Mouse (Mus musculus) heart, postnatal 0 days (tissue): ENCODE results near the gene Unc45a. TPM values are rescaled to one million over a fixed set of nuclear protein-coding genes. Genes with fewer than 3 reads are reported as not detected.

Source experiments
- ATAC-seq: fragments of 200-750 bp; cut with Nextera tagmentation; 2 replicates; pipeline ENCODE4 v1.8.0; 2017; ENCODE audit warnings: low read depth, moderate number of reproducible peaks, moderate library complexity; ENCODE audit not compliant: insufficient read depth
- DNase-seq: peaks from one replicate; pipeline ENCODE4 v3.0.0-alpha.2; 2016; ENCODE audit warnings: low spot score
- H3K27ac ChIP-seq: fragments of 300-500 bp; sonication (generic); 2 replicates; pipeline ENCODE4 v1.5.1; 2014; ENCODE audit warnings: low read depth, mild to moderate bottlenecking
- H3K27me3 ChIP-seq: fragments of 300-500 bp; sonication (generic); 2 replicates; pipeline ENCODE4 v1.6.1; 2014; ENCODE audit warnings: low read length, mixed read lengths; ENCODE audit not compliant: control insufficient read depth, insufficient read depth
- H3K36me3 ChIP-seq: fragments of 300-500 bp; sonication (generic); replicated peaks from 2 replicates; pipeline ENCODE4 v1.6.1; 2014; ENCODE audit warnings: low read length, mixed read lengths; ENCODE audit not compliant: control insufficient read depth, insufficient read depth
- H3K4me1 ChIP-seq: fragments of 300-500 bp; sonication (generic); 2 replicates; pipeline ENCODE4 v1.6.1; 2014; ENCODE audit warnings: antibody characterized with exemption; ENCODE audit not compliant: control insufficient read depth, insufficient read depth
- H3K4me2 ChIP-seq: fragments of 300-500 bp; sonication (generic); 2 replicates; pipeline ENCODE4 v1.6.1; 2014; ENCODE audit warnings: low read depth, mild to moderate bottlenecking, low read length, moderate library complexity
- H3K4me3 ChIP-seq: fragments of 300-500 bp; sonication (generic); 2 replicates; pipeline ENCODE4 v1.5.1; 2014; ENCODE audit warnings: low read depth, low read length
- H3K9ac ChIP-seq: fragments of 300-500 bp; sonication (generic); replicated peaks from 2 replicates; pipeline ENCODE4 v1.6.1; 2014; ENCODE audit warnings: low read depth, low read length, mixed read lengths
- H3K9me3 ChIP-seq: fragments of 300-500 bp; sonication (generic); replicated peaks from 2 replicates; pipeline ENCODE4 v1.6.1; 2016; ENCODE audit warnings: low read length; ENCODE audit not compliant: control insufficient read depth
- CTCF ChIP-seq: IDR thresholded peaks from 2 replicates; pipeline ENCODE4 v1.5.1; 2016; ENCODE audit warnings: antibody characterized with exemption, control low read depth, low read depth
- EP300 ChIP-seq: IDR thresholded peaks from 2 replicates; pipeline ENCODE4 v1.6.1; 2016; ENCODE audit warnings: antibody characterized with exemption, low read depth
- WGBS: fragments of 180-500 bp; shearing (Covaris S2); extraction: QIAGEN DNeasy Blood & Tissue Kit; methylation state at CpG from one replicate; pipeline ENCODE4 v1.1.7; 2014; 5-methylcytosine and 5-hydroxymethylcytosine counted together
- polyA plus RNA-seq: library from polyadenylated mRNA; unstranded; fragments of >200 nt; fragmentation: Nextera tagmentation; extraction: Ambion mirVana; gene quantifications from 2 replicates; pipeline ENCODE4 v1.2.1, GENCODE M21; 2015
- total RNA-seq: library from RNA; depleted of rRNA; stranded (reverse); fragments of >200 nt; gene quantifications from 2 replicates; pipeline ENCODE4 v1.2.3, GENCODE M21; 2014; ENCODE audit warnings: low replicate concordance

The Unc45a gene
- total and polyA plus RNA-seq, 2 experiments from 2014 or later, result 12.5 to 44.5 TPM

DNA sequence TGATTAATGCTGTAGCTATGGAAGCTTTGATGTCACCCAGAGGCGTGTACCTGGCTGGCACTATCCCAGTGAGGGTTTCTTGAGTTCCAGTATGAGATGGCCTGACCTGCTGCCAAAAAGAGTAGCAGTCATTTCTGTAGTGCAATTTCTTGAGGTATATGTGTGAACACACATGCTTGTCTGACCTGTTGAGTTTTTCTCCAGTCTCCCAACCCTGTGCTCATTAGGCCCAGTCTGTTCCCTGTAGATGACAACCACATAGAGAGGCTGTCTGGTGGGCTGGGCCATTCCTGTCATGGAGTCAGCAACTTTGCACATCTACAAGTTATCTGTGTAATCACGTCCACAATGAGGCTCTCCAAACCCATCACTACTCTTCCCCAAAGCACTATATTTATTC, 25.1 kb downstream of the Unc45a start:
- no peak overlapping the region for H3K4me3 ChIP-seq
- TF ChIP-seq EP300 (no peak), CTCF (no peak)
- H3K27ac ChIP-seq, result no peak overlapping the region
- ATAC-seq, result no peak
- 69% methylated on average over 2 of the region's 2 CpGs for WGBS
- no peak overlapping the region for H3K9ac ChIP-seq
- H3K4me1 ChIP-seq, result no peaks in the 10 kb centered on the region
- peaks cover 66% of the 10 kb centered on the region for H3K36me3 ChIP-seq
- no peaks in the 10 kb centered on the region for H3K9me3 ChIP-seq
- H3K4me2 ChIP-seq, result no peak overlapping the region
- DNase-seq, result no peak
- no peaks in the 10 kb centered on the region for H3K27me3 ChIP-seq

DNA sequence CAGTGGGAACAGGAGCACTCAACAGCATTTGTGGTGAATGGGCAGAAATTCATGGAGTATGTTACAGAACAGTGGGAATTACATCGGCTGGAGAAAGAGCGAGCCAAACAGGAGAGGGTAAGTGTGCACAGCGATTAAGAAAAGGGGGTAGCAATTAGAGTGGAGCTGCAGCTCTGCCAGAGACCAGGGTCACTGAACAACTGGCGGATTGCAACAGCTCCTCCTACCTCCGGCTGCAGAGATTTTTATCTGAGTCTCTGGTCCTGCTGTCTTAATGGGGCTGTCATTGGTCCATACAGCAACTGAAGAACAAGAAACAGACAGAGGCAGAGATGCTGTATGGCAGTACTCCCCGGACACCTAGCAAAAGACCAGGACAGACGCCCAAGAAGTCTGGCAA, 30.0 kb downstream of the Unc45a start:
- H3K4me2 ChIP-seq, result no peak overlapping the region
- no peak for ATAC-seq
- H3K9me3 ChIP-seq, result no peaks in the 10 kb centered on the region
- H3K4me3 ChIP-seq, result no peak overlapping the region
- H3K27ac ChIP-seq, result no peak overlapping the region
- H3K36me3 ChIP-seq, result peaks cover 94% of the 10 kb centered on the region
- H3K4me1 ChIP-seq, result no peaks in the 10 kb centered on the region
- H3K9ac ChIP-seq, result no peak overlapping the region
- no peaks in the 10 kb centered on the region for H3K27me3 ChIP-seq
- 77% methylated on average over 7 of the region's 7 CpGs for WGBS
- no peak for TF ChIP-seq CTCF
- TF ChIP-seq EP300, result no peak
- no peak for DNase-seq

DNA sequence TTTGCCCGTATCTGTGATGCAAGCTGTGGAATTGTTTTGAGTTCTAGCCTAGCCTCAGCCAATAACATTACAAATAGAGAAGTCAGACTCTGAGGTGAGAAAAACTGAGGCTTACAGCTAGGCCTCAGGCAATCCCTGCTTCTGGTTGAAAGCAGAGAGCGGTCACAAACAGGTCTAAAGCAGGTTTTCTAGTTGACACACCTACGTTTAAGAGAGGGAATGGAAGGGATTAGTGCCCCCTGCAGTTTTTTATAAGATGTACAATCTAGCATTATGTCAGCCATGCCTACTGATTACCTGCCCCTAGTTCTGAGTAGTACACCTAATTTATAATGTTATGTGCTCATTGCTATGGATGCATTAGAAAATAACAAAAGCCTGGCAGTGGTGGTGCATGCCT, 33.0 kb downstream of the Unc45a start:
- H3K9me3 ChIP-seq, result no peaks in the 10 kb centered on the region
- ATAC-seq (no peak), DNase-seq (no peak)
- WGBS, result 85% methylated on average over 3 of the region's 3 CpGs
- H3K4me1 ChIP-seq, result no peaks in the 10 kb centered on the region
- H3K4me3 ChIP-seq, result no peak overlapping the region
- peaks cover 93% of the 10 kb centered on the region for H3K36me3 ChIP-seq
- H3K9ac ChIP-seq, result no peak overlapping the region
- no peak overlapping the region for H3K4me2 ChIP-seq
- TF ChIP-seq EP300 (no peak), CTCF (0 out of 2 replicates have a peak, but pooled peaks have one; percentile 12)
- no peaks in the 10 kb centered on the region for H3K27me3 ChIP-seq
- H3K27ac ChIP-seq, result no peak overlapping the region

DNA sequence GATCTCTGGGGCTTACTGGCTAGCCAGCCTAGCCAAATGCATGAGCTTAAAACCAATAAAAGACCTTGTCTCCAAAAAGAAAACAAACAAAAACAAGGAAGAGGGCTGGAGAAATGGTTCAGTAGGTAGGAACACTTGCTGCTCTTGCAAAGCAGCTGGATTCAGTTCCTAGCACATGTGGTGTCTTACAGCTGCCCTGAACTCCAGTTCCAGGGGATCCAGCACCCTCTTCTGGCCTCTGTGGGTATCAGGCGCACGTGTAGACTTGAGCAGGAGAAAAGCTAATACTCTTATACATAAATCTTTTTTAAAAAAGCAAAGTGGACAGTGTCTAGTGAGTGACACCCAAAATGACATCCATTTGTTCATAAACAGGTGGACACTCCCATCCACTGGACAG, 39.3 kb downstream of the Unc45a start:
- H3K4me3 ChIP-seq, result no peak overlapping the region
- ATAC-seq (no peak), DNase-seq (no peak)
- no peak overlapping the region for H3K9ac ChIP-seq
- no peaks in the 10 kb centered on the region for H3K27me3 ChIP-seq
- H3K4me1 ChIP-seq, result no peaks in the 10 kb centered on the region
- no peak overlapping the region for H3K4me2 ChIP-seq
- H3K36me3 ChIP-seq, result peaks cover 55% of the 10 kb centered on the region
- no peak for TF ChIP-seq CTCF
- TF ChIP-seq EP300, result no peak
- 89% methylated on average over 2 of the region's 2 CpGs for WGBS
- no peak overlapping the region for H3K27ac ChIP-seq
- H3K9me3 ChIP-seq, result no peaks in the 10 kb centered on the region

DNA sequence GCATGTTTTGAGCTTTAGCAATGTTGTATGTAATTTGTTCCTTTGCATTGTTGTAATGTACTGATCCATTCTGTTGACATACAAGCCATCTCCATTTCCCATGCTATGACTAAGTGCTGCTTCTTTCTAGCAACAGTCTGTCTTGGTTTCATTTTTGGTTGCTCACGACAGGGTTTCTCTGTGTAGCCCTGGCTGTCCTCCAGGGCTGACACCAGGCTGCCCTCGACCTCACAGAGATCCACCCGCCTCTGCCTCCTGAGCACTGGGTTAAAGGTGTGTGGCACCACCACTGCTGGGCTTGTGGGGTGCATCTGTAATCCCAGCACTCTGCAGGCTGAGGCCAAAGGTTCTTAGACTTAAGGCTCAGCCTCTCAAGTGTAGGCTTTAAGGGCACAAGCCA, 41.2 kb downstream of the Unc45a start:
- Histone ChIP-seq H3K4me1 (no peaks in the 10 kb centered on the region; the same call in 1 of the 2 replicates), H3K9me3 (no peaks in the 10 kb centered on the region), H3K4me2 (no peak overlapping the region), H3K9ac (no peak overlapping the region), H3K4me3 (no peak overlapping the region), H3K27ac (no peak overlapping the region), H3K27me3 (no peaks in the 10 kb centered on the region), H3K36me3 (peaks cover 35% of the 10 kb centered on the region)
- DNase-seq (no peak), ATAC-seq (no peak)
- TF ChIP-seq EP300, result no peak
- WGBS, result 90% methylated on average over 3 of the region's 3 CpGs

DNA sequence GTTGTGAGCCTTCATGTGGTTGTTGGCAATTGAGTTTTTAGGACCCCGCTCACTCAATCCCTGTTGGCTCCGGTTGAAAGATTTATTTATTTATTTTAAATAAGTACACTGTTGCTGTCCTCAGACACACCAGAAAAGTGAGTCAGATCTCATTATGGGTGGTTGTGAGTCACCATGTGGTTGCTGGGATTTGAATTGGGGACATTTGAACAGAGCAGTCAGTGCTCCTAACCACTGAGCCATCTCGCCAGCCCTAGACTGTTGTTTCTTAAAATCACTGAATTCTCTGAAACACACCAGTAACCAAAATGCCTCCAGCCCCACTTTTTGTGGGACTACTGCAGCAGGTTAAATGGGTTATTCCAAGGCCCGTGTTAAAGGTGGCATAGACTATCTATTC, 42.1 kb downstream of the Unc45a start:
- no peak for ATAC-seq
- 95% methylated on average over 4 of the region's 4 CpGs for WGBS
- Histone ChIP-seq H3K4me3 (no peak overlapping the region), H3K9ac (no peak overlapping the region), H3K27me3 (no peaks in the 10 kb centered on the region), H3K4me2 (no peak overlapping the region), H3K4me1 (no peaks in the 10 kb centered on the region; the same call in 1 of the 2 replicates), H3K36me3 (peaks cover 27% of the 10 kb centered on the region), H3K9me3 (no peaks in the 10 kb centered on the region), H3K27ac (no peak overlapping the region)
- TF ChIP-seq CTCF (no peak), EP300 (no peak)
- DNase-seq, result no peak
